Mouse (Mus musculus): ENCODE results near the gene Slc4a10. TPM values are rescaled to one million over a fixed set of nuclear protein-coding genes. Genes with fewer than 3 reads are reported as not detected.
A peak's percentile ranks its signal among the peaks of the same experiment; 100 is the strongest.

The Slc4a10 gene
- total and polyA plus RNA-seq, 2 experiments from 2014 or later = 16.4 to 55.5 TPM

- Histone ChIP-seq H3K4me3 (ENCODE audit: low read depth, low read length) (no peak overlapping the region), H3K9me3 (ENCODE audit: low read length) (no peaks in the 10 kb centered on the region), H3K4me2 (ENCODE audit: low read depth) (no peak overlapping the region), H3K4me1 (ENCODE audit: insufficient read depth) (no peaks in the 10 kb centered on the region), H3K27ac (ENCODE audit: low read depth, low read length) (no peak overlapping the region), H3K9ac (no peak overlapping the region), H3K36me3 (ENCODE audit: insufficient read depth) (no peaks in the 10 kb centered on the region), H3K27me3 (ENCODE audit: insufficient read depth, low read length) (no peaks in the 10 kb centered on the region)
- DNase-seq = no peak
- no peak for TF ChIP-seq CTCF (IDR thresholded peaks at IDR 0.05; ENCODE audit: low read depth)
- no peak for ATAC-seq
Measured at GRCm38 (mm10) chr2:62149421-62149820, 103.2 kb downstream of the Slc4a10 start.

GRCm38 (mm10) chr2:62150830-62151229, 104.6 kb downstream of the Slc4a10 start:
- peak; percentile 27 for DNase-seq

GRCm38 (mm10) chr2:62210109-62210508, 163.8 kb downstream of the Slc4a10 start:
- no peaks in the 10 kb centered on the region for H3K9me3 ChIP-seq (ENCODE audit: low read length)
- H3K36me3 ChIP-seq (ENCODE audit: insufficient read depth) = no peaks in the 10 kb centered on the region
- no peak overlapping the region for H3K27ac ChIP-seq (ENCODE audit: low read depth, low read length)
- no peak for ATAC-seq
- no peak for TF ChIP-seq CTCF (IDR thresholded peaks at IDR 0.05; ENCODE audit: low read depth)
- H3K4me2 ChIP-seq (ENCODE audit: low read depth) = no peak overlapping the region
- H3K9ac ChIP-seq = no peak overlapping the region
- H3K27me3 ChIP-seq (ENCODE audit: insufficient read depth, low read length) = no peaks in the 10 kb centered on the region
- DNase-seq = no peak
- no peaks in the 10 kb centered on the region for H3K4me1 ChIP-seq (ENCODE audit: insufficient read depth)
- no peak overlapping the region for H3K4me3 ChIP-seq (ENCODE audit: low read depth, low read length)

More at GRCm38 (mm10) chr2:62150830-62151229, 104.6 kb downstream of the Slc4a10 start:
- Histone ChIP-seq H3K9me3 (ENCODE audit: low read length) (no peaks in the 10 kb centered on the region), H3K27me3 (ENCODE audit: insufficient read depth, low read length) (no peaks in the 10 kb centered on the region), H3K36me3 (ENCODE audit: insufficient read depth) (no peaks in the 10 kb centered on the region), H3K9ac (no peak overlapping the region), H3K27ac (ENCODE audit: low read depth, low read length) (no peak overlapping the region), H3K4me3 (ENCODE audit: low read depth, low read length) (no peak overlapping the region), H3K4me2 (ENCODE audit: low read depth) (no peak overlapping the region), H3K4me1 (ENCODE audit: insufficient read depth) (no peaks in the 10 kb centered on the region)
- TF ChIP-seq CTCF (IDR thresholded peaks at IDR 0.05; ENCODE audit: low read depth) = no peak
- 35% methylated on average over 1 of the region's 1 CpGs for WGBS
- no peak for ATAC-seq

GRCm38 (mm10) chr2:62211106-62211505, 164.8 kb downstream of the Slc4a10 start:
- no peaks in the 10 kb centered on the region for H3K4me1 ChIP-seq (ENCODE audit: insufficient read depth)
- no peak overlapping the region for H3K9ac ChIP-seq
- H3K4me3 ChIP-seq (ENCODE audit: low read depth, low read length) = no peak overlapping the region
- ATAC-seq (no peak), DNase-seq (no peak)
- H3K27me3 ChIP-seq (ENCODE audit: insufficient read depth, low read length) = no peaks in the 10 kb centered on the region
- H3K27ac ChIP-seq (ENCODE audit: low read depth, low read length) = no peak overlapping the region
- H3K4me2 ChIP-seq (ENCODE audit: low read depth) = no peak overlapping the region
- H3K36me3 ChIP-seq (ENCODE audit: insufficient read depth) = no peaks in the 10 kb centered on the region
- 83% methylated on average over 5 of the region's 5 CpGs for WGBS
- TF ChIP-seq CTCF (IDR thresholded peaks at IDR 0.05; ENCODE audit: low read depth) = no peak
- H3K9me3 ChIP-seq (ENCODE audit: low read length) = no peaks in the 10 kb centered on the region

- H3K4me2 ChIP-seq (ENCODE audit: low read depth) = no peak overlapping the region
- TF ChIP-seq CTCF (IDR thresholded peaks at IDR 0.05; ENCODE audit: low read depth) = no peak
- no peak overlapping the region for H3K27ac ChIP-seq (ENCODE audit: low read depth, low read length)
- no peaks in the 10 kb centered on the region for H3K36me3 ChIP-seq (ENCODE audit: insufficient read depth)
- H3K4me3 ChIP-seq (ENCODE audit: low read depth, low read length) = no peak overlapping the region
- no peak overlapping the region for H3K9ac ChIP-seq
- no peaks in the 10 kb centered on the region for H3K9me3 ChIP-seq (ENCODE audit: low read length)
- DNase-seq = no peak
- H3K27me3 ChIP-seq (ENCODE audit: insufficient read depth, low read length) = no peaks in the 10 kb centered on the region
- ATAC-seq = no peak
- H3K4me1 ChIP-seq (ENCODE audit: insufficient read depth) = no peaks in the 10 kb centered on the region
Measured at GRCm38 (mm10) chr2:62227563-62227962, 181.3 kb downstream of the Slc4a10 start.

- no peak overlapping the region for H3K4me2 ChIP-seq (ENCODE audit: low read depth)
- no peak for TF ChIP-seq CTCF (IDR thresholded peaks at IDR 0.05; ENCODE audit: low read depth)
- 50% methylated on average over 2 of the region's 2 CpGs for WGBS
- ATAC-seq = no peak
- DNase-seq = peak; percentile 14
- H3K9ac ChIP-seq = no peak overlapping the region
- H3K27ac ChIP-seq (ENCODE audit: low read depth, low read length) = no peak overlapping the region
- H3K9me3 ChIP-seq (ENCODE audit: low read length) = no peaks in the 10 kb centered on the region
- H3K27me3 ChIP-seq (ENCODE audit: insufficient read depth, low read length) = no peaks in the 10 kb centered on the region
- no peaks in the 10 kb centered on the region for H3K36me3 ChIP-seq (ENCODE audit: insufficient read depth)
- no peak overlapping the region for H3K4me3 ChIP-seq (ENCODE audit: low read depth, low read length)
- H3K4me1 ChIP-seq (ENCODE audit: insufficient read depth) = no peaks in the 10 kb centered on the region
Measured at GRCm38 (mm10) chr2:62231271-62231670, 185.0 kb downstream of the Slc4a10 start.

GRCm38 (mm10) chr2:62244167-62244566, 197.9 kb downstream of the Slc4a10 start:
- DNase-seq (peak; percentile 8), ATAC-seq (no peak)
- Histone ChIP-seq H3K9ac (no peak overlapping the region), H3K27ac (ENCODE audit: low read depth, low read length) (no peak overlapping the region), H3K4me2 (ENCODE audit: low read depth) (no peak overlapping the region), H3K9me3 (ENCODE audit: low read length) (no peaks in the 10 kb centered on the region), H3K4me3 (ENCODE audit: low read depth, low read length) (no peak overlapping the region), H3K36me3 (ENCODE audit: insufficient read depth) (no peaks in the 10 kb centered on the region), H3K4me1 (ENCODE audit: insufficient read depth) (no peaks in the 10 kb centered on the region), H3K27me3 (ENCODE audit: insufficient read depth, low read length) (no peaks in the 10 kb centered on the region)
- TF ChIP-seq CTCF (IDR thresholded peaks at IDR 0.05; ENCODE audit: low read depth) = no peak
- 15% methylated on average over 4 of the region's 4 CpGs for WGBS

DNA sequence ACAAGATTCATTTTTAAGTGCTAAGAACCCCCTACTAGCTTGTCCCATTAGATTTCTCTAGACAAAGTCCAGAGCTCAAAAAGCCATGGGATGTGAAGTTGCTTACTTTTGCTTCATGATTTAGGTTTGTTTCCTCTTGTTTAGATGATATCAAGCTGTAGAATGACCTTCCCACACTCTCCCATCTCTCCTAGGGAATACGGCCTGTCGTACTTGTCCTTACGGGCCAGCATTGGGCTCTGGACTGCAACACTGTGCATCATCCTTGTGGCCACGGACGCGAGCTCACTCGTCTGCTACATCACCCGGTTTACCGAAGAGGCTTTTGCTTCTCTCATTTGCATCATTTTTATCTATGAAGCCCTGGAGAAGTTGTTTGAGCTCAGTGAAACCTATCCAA, 222.2 kb downstream of the Slc4a10 start:
- Histone ChIP-seq H3K4me2 (ENCODE audit: low read depth) (no peak overlapping the region), H3K27ac (ENCODE audit: low read depth, low read length) (no peak overlapping the region), H3K36me3 (ENCODE audit: insufficient read depth) (no peaks in the 10 kb centered on the region), H3K27me3 (ENCODE audit: insufficient read depth, low read length) (no peaks in the 10 kb centered on the region), H3K4me1 (ENCODE audit: insufficient read depth) (no peaks in the 10 kb centered on the region), H3K4me3 (ENCODE audit: low read depth, low read length) (no peak overlapping the region), H3K9me3 (ENCODE audit: low read length) (no peaks in the 10 kb centered on the region), H3K9ac (no peak overlapping the region)
- ATAC-seq (no peak), DNase-seq (no peak)
- WGBS = 94% methylated on average over 9 of the region's 9 CpGs
- TF ChIP-seq CTCF (IDR thresholded peaks at IDR 0.05; ENCODE audit: low read depth) = no peak

All from forebrain, postnatal 0 days (tissue).